Mouse (Mus musculus) neural tube, embryonic 15.5 days (tissue): Measurements from ENCODE around the gene Rad51b. TPM values are rescaled to one million over a fixed set of nuclear protein-coding genes. Genes with fewer than 3 reads are reported as not detected.

Source experiments
- polyA plus RNA-seq: library from polyadenylated mRNA; unstranded; fragments of >200 nt; fragmentation: Nextera tagmentation; extraction: Ambion mirVana; gene quantifications from 2 replicates; pipeline ENCODE4 v1.2.1, GENCODE M21; 2015

Rad51b gene
- polyA plus RNA-seq, 1 experiment from 2014 or later, result 1.4 TPM

Other genes starting within 250 kb of the Rad51b start
- gene Pigh, start 207.6 kb upstream of the Rad51b start, polyA plus RNA-seq, result 18.0 and 22.4 TPM in 2 replicates
- 27.2 and 30.5 TPM in 2 replicates for gene Arg2, start 166.5 kb upstream of the Rad51b start, polyA plus RNA-seq
- gene Vti1b, start 124.6 kb upstream of the Rad51b start, polyA plus RNA-seq, result 211 and 241 TPM in 2 replicates
- gene Rdh11, start 105.0 kb upstream of the Rad51b start, polyA plus RNA-seq, result 31.1 TPM in 2 replicates
- gene Rdh12, start 88.4 kb upstream of the Rad51b start, polyA plus RNA-seq, result 0.74 and 1.3 TPM in 2 replicates
- 10.3 and 10.7 TPM in 2 replicates for gene Zfyve26, start 978 bp upstream of the Rad51b start, polyA plus RNA-seq